Mouse (Mus musculus) kidney, embryonic 14.5 days (tissue): ENCODE measurements around the gene Sh3kbp1. TPM values are rescaled to one million over a fixed set of nuclear protein-coding genes. Genes with fewer than 3 reads are reported as not detected.

ENCODE experiments used
- ATAC-seq: fragments of 200-750 bp; cut with Nextera tagmentation; 2 replicates; pipeline ENCODE4 v1.8.0; 2017; ENCODE audit warnings: moderate number of reproducible peaks, mild to moderate bottlenecking, moderate TSS enrichment, moderate library complexity; ENCODE audit not compliant: low FRiP score, low TSS enrichment
- H3K27ac ChIP-seq: fragments of 300-500 bp; sonication (generic); 2 replicates; pipeline ENCODE4 v1.5.1; 2014; ENCODE audit warnings: low read depth, mild to moderate bottlenecking, low read length, moderate library complexity, mixed read lengths
- H3K27me3 ChIP-seq: fragments of 300-500 bp; sonication (generic); 2 replicates; pipeline ENCODE4 v1.6.1; 2014; ENCODE audit warnings: mild to moderate bottlenecking, low read length; ENCODE audit not compliant: control insufficient read depth, insufficient read depth
- H3K36me3 ChIP-seq: fragments of 300-500 bp; sonication (generic); 2 replicates; pipeline ENCODE4 v1.6.1; 2014; ENCODE audit warnings: low read length, mixed read lengths; ENCODE audit not compliant: control insufficient read depth, insufficient read depth
- H3K4me1 ChIP-seq: fragments of 300-500 bp; sonication (generic); 2 replicates; pipeline ENCODE4 v1.6.1; 2014; ENCODE audit warnings: low read length, mixed read lengths; ENCODE audit not compliant: control insufficient read depth, insufficient read depth
- H3K4me2 ChIP-seq: fragments of 300-500 bp; sonication (generic); replicated peaks from 2 replicates; pipeline ENCODE4 v1.6.1; 2014; ENCODE audit warnings: low read depth, mild to moderate bottlenecking, low read length
- H3K4me3 ChIP-seq: fragments of 300-500 bp; sonication (generic); 2 replicates; pipeline ENCODE4 v1.5.1; 2014; ENCODE audit warnings: mild to moderate bottlenecking, low read length
- H3K9ac ChIP-seq: fragments of 300-500 bp; sonication (generic); 2 replicates; pipeline ENCODE4 v1.6.1; 2014; ENCODE audit warnings: low read depth, mild to moderate bottlenecking, low read length, moderate library complexity
- H3K9me3 ChIP-seq: fragments of 300-500 bp; sonication (generic); 2 replicates; pipeline ENCODE4 v1.6.1; 2016; ENCODE audit warnings: low read length; ENCODE audit not compliant: control insufficient read depth
- WGBS: fragments of 180-500 bp; shearing (Covaris S2); extraction: QIAGEN DNeasy Blood & Tissue Kit; methylation state at CpG from one replicate; pipeline ENCODE4 v1.1.7; 2014; 5-methylcytosine and 5-hydroxymethylcytosine counted together
- polyA plus RNA-seq: library from polyadenylated mRNA; unstranded; fragments of >200 nt; fragmentation: Nextera tagmentation; extraction: Ambion mirVana; gene quantifications from 2 replicates; pipeline ENCODE4 v1.2.1, GENCODE M21; 2014

Gene Sh3kbp1
- polyA plus RNA-seq, 1 experiment from 2014 or later, result 41.5 TPM

DNA sequence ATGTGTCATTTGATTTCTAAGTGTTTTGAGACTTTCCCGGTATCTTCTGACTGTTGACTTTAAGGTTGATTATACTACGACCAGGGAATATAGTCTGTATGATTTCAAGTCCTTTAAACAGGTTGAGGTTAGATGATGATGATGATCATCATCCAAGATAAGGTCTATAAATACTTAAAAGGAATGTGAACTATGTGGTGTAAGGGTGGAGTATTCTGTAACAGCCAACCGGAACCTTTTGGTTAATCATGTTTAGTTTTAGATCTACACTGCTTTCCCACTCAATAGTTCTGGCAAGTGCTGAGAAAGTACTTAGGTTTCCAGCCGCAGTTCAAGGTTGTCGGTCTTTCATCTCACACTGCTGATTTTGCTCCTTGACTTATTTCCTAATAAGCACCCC is 66.1 kb downstream of the Sh3kbp1 start:
- no peak for ATAC-seq

DNA sequence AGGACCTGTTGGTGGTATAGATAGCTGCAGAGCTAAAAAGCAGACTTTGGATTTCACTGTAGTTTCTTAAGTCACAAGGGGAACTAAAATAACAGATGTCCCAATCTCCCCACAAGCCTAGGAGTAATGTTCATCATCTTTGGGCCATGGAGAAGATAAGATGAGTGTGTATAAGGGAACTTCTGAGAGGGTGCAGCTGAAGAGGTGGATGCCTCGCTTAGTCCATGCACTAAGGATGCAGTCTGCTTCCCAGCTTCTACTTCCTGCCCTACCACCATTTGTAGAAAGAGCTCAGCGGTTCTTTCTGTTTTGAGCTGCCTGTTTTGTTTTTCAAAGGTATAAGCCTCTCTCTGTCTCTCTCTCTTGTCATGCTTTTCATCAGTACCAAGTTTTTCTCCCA is 69.5 kb downstream of the Sh3kbp1 start:
- Histone ChIP-seq H3K27ac (peak overlapping the region; percentile 24; the same call in 1 of the 2 replicates), H3K27me3 (peaks cover 4% of the 10 kb centered on the region; the same call in 1 of the 2 replicates), H3K4me1 (0 out of 2 replicates have a peak, but pooled peaks cover 2% of the 10 kb centered on the region), H3K9ac (no peak overlapping the region), H3K9me3 (no peaks in the 10 kb centered on the region), H3K4me2 (no peak overlapping the region), H3K36me3 (no peaks in the 10 kb centered on the region), H3K4me3 (no peak overlapping the region)
- no peak for ATAC-seq
- 23% methylated on average over 2 of the region's 2 CpGs for WGBS

More for the DNA sequence above, 66.1 kb downstream of the Sh3kbp1 start:
- Histone ChIP-seq H3K36me3 (no peaks in the 10 kb centered on the region), H3K9ac (no peak overlapping the region), H3K27ac (no peak overlapping the region), H3K27me3 (peaks cover 4% of the 10 kb centered on the region; the same call in 1 of the 2 replicates), H3K9me3 (no peaks in the 10 kb centered on the region), H3K4me3 (no peak overlapping the region), H3K4me2 (no peak overlapping the region), H3K4me1 (0 out of 2 replicates have a peak, but pooled peaks cover 2% of the 10 kb centered on the region)
- WGBS, result 83% methylated on average over 5 of the region's 5 CpGs

DNA sequence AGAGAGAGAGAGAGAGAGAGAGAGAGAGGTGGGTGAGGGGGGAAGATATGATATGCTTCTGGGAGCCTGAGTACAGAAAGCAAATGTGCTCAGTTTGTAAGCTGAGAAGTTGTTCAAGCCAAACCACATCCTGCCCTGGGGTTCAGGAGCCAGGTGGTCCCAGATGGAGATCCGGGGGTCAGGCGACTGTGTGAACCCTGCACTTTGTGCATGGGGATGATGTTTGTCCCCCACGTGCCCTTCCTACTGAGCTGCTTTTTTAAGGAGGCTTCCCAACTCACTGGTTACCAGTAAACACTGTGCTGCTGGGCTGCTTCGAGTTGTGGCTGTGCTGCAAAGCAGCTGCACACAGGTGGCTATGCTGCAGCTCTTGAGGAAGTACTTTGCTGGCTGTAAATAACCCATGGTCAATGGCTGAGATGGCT is 70.0 kb downstream of the Sh3kbp1 start:
- no peak overlapping the region for H3K4me2 ChIP-seq
- H3K9ac ChIP-seq, result no peak overlapping the region
- H3K36me3 ChIP-seq, result no peaks in the 10 kb centered on the region
- ATAC-seq, result peak; percentile 90
- peak overlapping the region; percentile 51; the same call in 1 of the 2 replicates for H3K27ac ChIP-seq
- H3K27me3 ChIP-seq, result peaks cover 4% of the 10 kb centered on the region; the same call in 1 of the 2 replicates
- WGBS, result 37% methylated on average over 4 of the region's 4 CpGs
- H3K4me1 ChIP-seq, result 0 out of 2 replicates have a peak, but pooled peaks cover 2% of the 10 kb centered on the region
- H3K9me3 ChIP-seq, result no peaks in the 10 kb centered on the region
- no peak overlapping the region for H3K4me3 ChIP-seq

DNA sequence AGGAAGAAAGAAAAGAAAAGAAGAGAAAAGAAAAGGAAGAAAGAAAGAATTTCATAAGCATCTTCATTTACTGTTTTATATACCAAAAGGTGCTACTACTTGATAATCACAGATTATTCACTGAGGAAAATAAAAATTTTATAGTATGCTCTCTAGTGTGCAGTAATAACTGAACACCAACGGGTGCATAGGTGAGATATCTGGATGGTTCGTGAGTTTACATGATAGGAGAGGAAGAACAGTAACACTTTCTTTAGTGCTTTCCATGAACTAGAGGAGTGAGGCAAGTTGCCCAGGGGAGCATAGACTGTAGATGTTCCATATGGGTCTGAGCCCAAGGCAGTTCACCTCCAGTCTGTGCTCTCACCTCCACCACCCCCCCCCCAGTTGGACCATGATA is 75.8 kb downstream of the Sh3kbp1 start:
- Histone ChIP-seq H3K4me2 (no peak overlapping the region), H3K9me3 (no peaks in the 10 kb centered on the region), H3K36me3 (no peaks in the 10 kb centered on the region), H3K27me3 (no peaks in the 10 kb centered on the region), H3K27ac (no peak overlapping the region), H3K9ac (no peak overlapping the region), H3K4me3 (no peak overlapping the region), H3K4me1 (no peaks in the 10 kb centered on the region)
- WGBS, result 91% methylated on average over 2 of the region's 2 CpGs
- no peak for ATAC-seq

DNA sequence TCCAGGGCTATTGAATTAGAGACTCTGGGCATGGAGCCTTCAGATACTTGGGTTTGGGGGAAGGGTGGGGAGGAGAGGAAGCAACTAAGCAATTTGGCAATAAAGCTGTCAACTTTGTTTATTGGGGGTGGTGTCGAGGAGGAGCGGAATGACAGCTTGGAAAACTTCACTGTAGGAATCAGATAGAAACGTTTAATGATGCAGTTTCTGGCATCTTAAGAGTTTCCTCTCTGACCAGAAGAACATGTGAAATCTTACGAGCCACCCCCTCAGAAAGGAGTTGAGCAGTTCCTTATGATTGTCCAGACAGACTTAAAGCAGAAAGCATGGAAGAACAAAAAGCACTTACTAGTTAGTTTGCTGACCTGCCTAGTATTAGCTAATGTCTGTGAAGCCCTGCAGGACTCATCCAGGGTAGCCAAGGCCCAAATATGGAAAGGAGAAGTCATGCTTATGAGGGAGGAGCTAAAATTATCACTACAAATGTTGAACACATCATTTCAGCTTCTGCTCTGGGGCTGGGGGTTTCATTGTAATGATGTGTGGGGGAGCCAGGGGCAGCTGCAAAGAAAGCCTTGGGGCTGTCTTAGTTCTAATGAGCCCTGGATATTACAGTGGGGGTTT is 77.4 kb downstream of the Sh3kbp1 start:
- H3K27me3 ChIP-seq, result no peaks in the 10 kb centered on the region
- H3K36me3 ChIP-seq, result no peaks in the 10 kb centered on the region
- 38% methylated on average over 4 of the region's 4 CpGs for WGBS
- H3K9ac ChIP-seq, result no peak overlapping the region
- no peaks in the 10 kb centered on the region for H3K9me3 ChIP-seq
- no peak overlapping the region for H3K4me2 ChIP-seq
- peak; percentile 47; the same call in 1 of the 2 replicates for ATAC-seq
- 0 out of 2 replicates have a peak, but pooled peaks cover 6% of the 10 kb centered on the region for H3K4me1 ChIP-seq
- H3K27ac ChIP-seq, result peak overlapping the region; percentile 37; the same call in 1 of the 2 replicates
- no peak overlapping the region for H3K4me3 ChIP-seq

GRCm38 (mm10) chrX:159705412-159705811 is 78.3 kb downstream of the Sh3kbp1 start:
- ATAC-seq, result no peak

GRCm38 (mm10) chrX:159708076-159708830 is 81.2 kb downstream of the Sh3kbp1 start:
- H3K27me3 ChIP-seq, result no peaks in the 10 kb centered on the region
- no peak overlapping the region; the same call in 1 of the 2 replicates for H3K9ac ChIP-seq
- H3K27ac ChIP-seq, result peak overlapping the region; percentile 67; the same call in 1 of the 2 replicates
- no peaks in the 10 kb centered on the region for H3K36me3 ChIP-seq
- 0 out of 2 replicates have a peak, but pooled peaks cover 6% of the 10 kb centered on the region for H3K4me1 ChIP-seq
- H3K4me2 ChIP-seq, result no peak overlapping the region; the same call in 1 of the 2 replicates
- WGBS, result 45% methylated on average over 8 of the region's 8 CpGs
- no peak overlapping the region for H3K4me3 ChIP-seq
- no peaks in the 10 kb centered on the region for H3K9me3 ChIP-seq
- peak; percentile 68; the same call in 1 of the 2 replicates for ATAC-seq

More at GRCm38 (mm10) chrX:159705412-159705811, 78.3 kb downstream of the Sh3kbp1 start:
- Histone ChIP-seq H3K4me1 (0 out of 2 replicates have a peak, but pooled peaks cover 6% of the 10 kb centered on the region), H3K36me3 (no peaks in the 10 kb centered on the region), H3K9ac (no peak overlapping the region), H3K4me2 (no peak overlapping the region), H3K27ac (no peak overlapping the region; the same call in 1 of the 2 replicates), H3K9me3 (no peaks in the 10 kb centered on the region), H3K4me3 (no peak overlapping the region), H3K27me3 (no peaks in the 10 kb centered on the region)
- WGBS, result 44% methylated on average over 2 of the region's 2 CpGs

DNA sequence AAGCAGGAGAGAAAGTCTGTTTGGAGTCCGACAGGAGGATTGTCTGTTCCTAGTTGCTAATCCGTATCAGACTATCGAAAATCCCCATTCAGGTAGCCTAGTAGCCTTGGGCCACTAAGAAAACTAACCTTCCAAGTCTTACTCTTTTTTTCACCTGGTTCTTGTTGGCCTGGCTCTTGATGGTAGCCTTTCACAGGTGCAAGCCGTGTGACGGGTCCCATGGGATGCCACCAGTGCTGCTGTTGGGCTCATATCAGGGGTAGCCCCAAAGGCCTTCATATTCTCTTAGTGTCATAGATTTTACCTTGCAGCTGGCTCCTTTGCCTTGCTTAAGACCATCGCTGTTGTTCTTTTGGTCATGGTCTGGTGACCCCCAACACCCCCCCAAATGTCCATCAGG is 82.2 kb downstream of the Sh3kbp1 start:
- no peak for ATAC-seq
- H3K4me3 ChIP-seq, result no peak overlapping the region
- 95% methylated on average over 6 of the region's 6 CpGs for WGBS
- H3K36me3 ChIP-seq, result no peaks in the 10 kb centered on the region
- no peak overlapping the region; the same call in 1 of the 2 replicates for H3K4me2 ChIP-seq
- no peaks in the 10 kb centered on the region for H3K27me3 ChIP-seq
- no peak overlapping the region; the same call in 1 of the 2 replicates for H3K9ac ChIP-seq
- no peak overlapping the region for H3K27ac ChIP-seq
- 0 out of 2 replicates have a peak, but pooled peaks cover 6% of the 10 kb centered on the region for H3K4me1 ChIP-seq
- H3K9me3 ChIP-seq, result no peaks in the 10 kb centered on the region
